Mouse (Mus musculus) midbrain, embryonic 14.5 days (tissue): ENCODE measurements around the gene Tnfrsf9. TPM values are rescaled to one million over a fixed set of nuclear protein-coding genes. Genes with fewer than 3 reads are reported as not detected.
A peak's percentile ranks its signal among the peaks of the same experiment; 100 is the strongest.
"Not testable (repeated sequence)": the region's sequence is repeated elsewhere in the genome, so short reads cannot be mapped to it uniquely, and the experiment has no call there.

Experiments used
- ATAC-seq: fragments of 200-750 bp; cut with Nextera tagmentation; 2 replicates; pipeline ENCODE4 v1.8.0; 2017; ENCODE audit warnings: moderate number of reproducible peaks, moderate library complexity; ENCODE audit not compliant: low FRiP score, low TSS enrichment
- DNase-seq: peaks from one replicate; pipeline ENCODE4 v3.0.0-alpha.2; 2015
- H3K27ac ChIP-seq: fragments of 300-500 bp; sonication (generic); replicated peaks from 2 replicates; pipeline ENCODE4 v1.5.1; 2014; ENCODE audit warnings: mild to moderate bottlenecking, low read depth, low read length, moderate library complexity
- H3K27me3 ChIP-seq: fragments of 300-500 bp; sonication (generic); 2 replicates; pipeline ENCODE4 v1.6.1; 2014; ENCODE audit warnings: low read length, control low read depth, mixed read lengths; ENCODE audit not compliant: control insufficient read depth, insufficient read depth
- H3K36me3 ChIP-seq: fragments of 300-500 bp; sonication (generic); 2 replicates; pipeline ENCODE4 v1.6.1; 2014; ENCODE audit warnings: low read length, control low read depth; ENCODE audit not compliant: control insufficient read depth, insufficient read depth
- H3K4me1 ChIP-seq: fragments of 300-500 bp; sonication (generic); 2 replicates; pipeline ENCODE4 v1.6.1; 2014; ENCODE audit warnings: mild to moderate bottlenecking, antibody characterized with exemption, low read length, control low read depth; ENCODE audit not compliant: control insufficient read depth, insufficient read depth
- H3K4me2 ChIP-seq: fragments of 300-500 bp; sonication (generic); 2 replicates; pipeline ENCODE4 v1.6.1; 2014; ENCODE audit warnings: mild to moderate bottlenecking, low read length, moderate library complexity
- H3K4me3 ChIP-seq: fragments of 300-500 bp; sonication (generic); replicated peaks from 2 replicates; pipeline ENCODE4 v1.5.1; 2014; ENCODE audit warnings: low read depth, low read length
- H3K9ac ChIP-seq: fragments of 300-500 bp; sonication (generic); replicated peaks from 2 replicates; pipeline ENCODE4 v1.6.1; 2014; ENCODE audit warnings: mild to moderate bottlenecking, low read length, moderate library complexity
- H3K9me3 ChIP-seq: fragments of 300-500 bp; sonication (generic); 2 replicates; pipeline ENCODE4 v1.6.1; 2016; ENCODE audit warnings: low read length, control low read depth, mixed read lengths; ENCODE audit not compliant: control insufficient read depth
- WGBS: fragments of 180-500 bp; shearing (Covaris S2); extraction: QIAGEN DNeasy Blood & Tissue Kit; methylation state at CpG from one replicate; pipeline ENCODE4 v1.1.7; 2014; 5-methylcytosine and 5-hydroxymethylcytosine counted together
- polyA plus RNA-seq: library from polyadenylated mRNA; unstranded; fragments of >200 nt; fragmentation: Nextera tagmentation; extraction: Ambion mirVana; gene quantifications from 2 replicates; pipeline ENCODE4 v1.2.1, GENCODE M21; 2014

The Tnfrsf9 gene
- polyA plus RNA-seq, 1 experiment from 2014 or later: 0.13 TPM

GRCm38 (mm10) chr4:150871392-150872138 lies 42.8 kb upstream of the Tnfrsf9 start:
- Histone ChIP-seq H3K27ac (no peak overlapping the region), H3K4me3 (no peak overlapping the region), H3K9me3 (no peaks in the 10 kb centered on the region), H3K27me3 (no peaks in the 10 kb centered on the region), H3K9ac (peak overlapping the region; percentile 20; the same call in 1 of the 2 replicates), H3K36me3 (peaks cover 14% of the 10 kb centered on the region), H3K4me2 (no peak overlapping the region), H3K4me1 (peaks cover 7% of the 10 kb centered on the region; the same call in 1 of the 2 replicates)
- DNase-seq (peak; percentile 12), ATAC-seq (no peak)
- WGBS: 35% methylated on average over 10 of the region's 10 CpGs

- DNase-seq (no peak), ATAC-seq (no peak)
- no peak overlapping the region for H3K4me2 ChIP-seq
- H3K4me3 ChIP-seq: no peak overlapping the region
- no peak overlapping the region for H3K27ac ChIP-seq
- H3K27me3 ChIP-seq: no peaks in the 10 kb centered on the region
- 51% methylated on average over 9 of the region's 9 CpGs for WGBS
- peaks cover 8% of the 10 kb centered on the region for H3K36me3 ChIP-seq
- H3K9me3 ChIP-seq: no peaks in the 10 kb centered on the region
- H3K9ac ChIP-seq: no peak overlapping the region; the same call in 1 of the 2 replicates
- peaks cover 7% of the 10 kb centered on the region; the same call in 1 of the 2 replicates for H3K4me1 ChIP-seq
Measured at GRCm38 (mm10) chr4:150872139-150872651, 42.2 kb upstream of the Tnfrsf9 start.

- no peak overlapping the region for H3K27ac ChIP-seq
- H3K4me3 ChIP-seq: no peak overlapping the region
- H3K9me3 ChIP-seq: no peaks in the 10 kb centered on the region
- H3K4me1 ChIP-seq: peaks cover 7% of the 10 kb centered on the region; the same call in 1 of the 2 replicates
- no peak overlapping the region for H3K9ac ChIP-seq
- no peaks in the 10 kb centered on the region for H3K27me3 ChIP-seq
- H3K4me2 ChIP-seq: no peak overlapping the region
- 0 out of 2 replicates have a peak, but pooled peaks cover 3% of the 10 kb centered on the region for H3K36me3 ChIP-seq
- 86% methylated on average over 8 of the region's 8 CpGs for WGBS
- DNase-seq: no peak
- ATAC-seq: no peak
Measured at GRCm38 (mm10) chr4:150872681-150873080, 41.7 kb upstream of the Tnfrsf9 start.

- not testable (repeated sequence) for H3K4me3 ChIP-seq, H3K9ac ChIP-seq, ATAC-seq, H3K27ac ChIP-seq, H3K4me2 ChIP-seq, H3K36me3 ChIP-seq, H3K4me1 ChIP-seq, DNase-seq, H3K27me3 ChIP-seq
- peaks cover 15% of the 10 kb centered on the region for H3K9me3 ChIP-seq
- WGBS: 84% methylated on average over 4 of the region's 4 CpGs
Measured at GRCm38 (mm10) chr4:150874416-150874815, 39.9 kb upstream of the Tnfrsf9 start.

- Histone ChIP-seq H3K4me2 (no peak overlapping the region), H3K4me3 (no peak overlapping the region), H3K36me3 (no peaks in the 10 kb centered on the region), H3K9me3 (peaks cover 24% of the 10 kb centered on the region), H3K9ac (no peak overlapping the region), H3K4me1 (peaks cover 7% of the 10 kb centered on the region; the same call in 1 of the 2 replicates), H3K27me3 (no peaks in the 10 kb centered on the region), H3K27ac (no peak overlapping the region)
- DNase-seq: no peak
- WGBS: 89% methylated on average over 10 of the region's 10 CpGs
- no peak for ATAC-seq
Measured at GRCm38 (mm10) chr4:150875393-150875792, 39.0 kb upstream of the Tnfrsf9 start.

GRCm38 (mm10) chr4:150879631-150880030 lies 34.7 kb upstream of the Tnfrsf9 start:
- no peak for ATAC-seq
- Histone ChIP-seq H3K36me3 (no peaks in the 10 kb centered on the region), H3K27ac (no peak overlapping the region), H3K4me1 (no peaks in the 10 kb centered on the region), H3K4me2 (no peak overlapping the region), H3K27me3 (no peaks in the 10 kb centered on the region), H3K9me3 (peaks cover 27% of the 10 kb centered on the region), H3K4me3 (no peak overlapping the region), H3K9ac (no peak overlapping the region)
- no peak for DNase-seq
- 96% methylated on average over 22 of the region's 22 CpGs for WGBS

GRCm38 (mm10) chr4:150880364-150880763 lies 34.0 kb upstream of the Tnfrsf9 start:
- ATAC-seq (no peak), DNase-seq (no peak)
- Histone ChIP-seq H3K9me3 (peaks cover 27% of the 10 kb centered on the region), H3K36me3 (no peaks in the 10 kb centered on the region), H3K4me2 (no peak overlapping the region), H3K4me3 (no peak overlapping the region), H3K9ac (no peak overlapping the region), H3K27me3 (no peaks in the 10 kb centered on the region), H3K27ac (no peak overlapping the region), H3K4me1 (no peaks in the 10 kb centered on the region)
- WGBS: 85% methylated on average over 5 of the region's 5 CpGs

GRCm38 (mm10) chr4:150882632-150883031 lies 31.7 kb upstream of the Tnfrsf9 start:
- Histone ChIP-seq H3K9me3 (peaks cover 27% of the 10 kb centered on the region), H3K9ac (no peak overlapping the region), H3K36me3 (no peaks in the 10 kb centered on the region), H3K27me3 (no peaks in the 10 kb centered on the region), H3K4me3 (no peak overlapping the region), H3K27ac (no peak overlapping the region), H3K4me1 (no peaks in the 10 kb centered on the region), H3K4me2 (no peak overlapping the region)
- no peak for DNase-seq
- ATAC-seq: no peak
- 91% methylated on average over 5 of the region's 5 CpGs for WGBS

- Histone ChIP-seq H3K4me1 (no peaks in the 10 kb centered on the region), H3K4me2 (no peak overlapping the region), H3K4me3 (no peak overlapping the region), H3K36me3 (no peaks in the 10 kb centered on the region), H3K27ac (no peak overlapping the region), H3K27me3 (no peaks in the 10 kb centered on the region), H3K9ac (no peak overlapping the region), H3K9me3 (no peaks in the 10 kb centered on the region)
- WGBS: 81% methylated on average over 5 of the region's 5 CpGs
- ATAC-seq (no peak), DNase-seq (no peak)
Measured at GRCm38 (mm10) chr4:150887903-150888302, 26.5 kb upstream of the Tnfrsf9 start.
